Mouse (Mus musculus) C2C12 (cell line): ENCODE data around the gene Fntb.
"Not testable (repeated sequence)": the region's sequence is repeated elsewhere in the genome, so short reads cannot be mapped to it uniquely, and the experiment has no call there.

ENCODE experiments used
- CEBPB ChIP-seq: IDR thresholded peaks from one replicate; pipeline ENCODE4 v1.6.1; 2011; ENCODE audit warnings: low read depth, mild to moderate bottlenecking, control low read depth, moderate library complexity
- CTCF ChIP-seq: IDR thresholded peaks from one replicate; pipeline ENCODE4 v1.5.1; 2011; ENCODE audit not compliant: control insufficient read depth, insufficient read depth, insufficient read length
- FOSL1 ChIP-seq: IDR thresholded peaks from one replicate; pipeline ENCODE4 v1.8.0; 2011; ENCODE audit warnings: mild to moderate bottlenecking, low read length; ENCODE audit not compliant: poor library complexity, insufficient read depth, severe bottlenecking
- MAX ChIP-seq: IDR thresholded peaks from one replicate; pipeline ENCODE4 v1.6.1; 2011; ENCODE audit warnings: mild to moderate bottlenecking, control low read depth
- MYOG ChIP-seq: IDR thresholded peaks from one replicate; pipeline ENCODE4 v1.6.1; 2011; ENCODE audit not compliant: control insufficient read depth, insufficient read length; ENCODE audit errors: extremely low read depth
- USF1 ChIP-seq: IDR thresholded peaks from one replicate; pipeline ENCODE4 v1.6.1; 2011; ENCODE audit warnings: low read depth, mild to moderate bottlenecking, control low read depth, moderate library complexity

GRCm38 (mm10) chr12:76858788-76859187, 93.4 kb downstream of the Fntb start:
- TF ChIP-seq CTCF, FOSL1, MAX, USF1, CEBPB, MYOG: not testable (repeated sequence)
